Mouse (Mus musculus): ENCODE measurements around the gene Gm10354. TPM values are rescaled to one million over a fixed set of nuclear protein-coding genes. Genes with fewer than 3 reads are reported as not detected.
"Not testable (repeated sequence)": the region's sequence is repeated elsewhere in the genome, so short reads cannot be mapped to it uniquely, and the experiment has no call there.

Gene Gm10354
- polyA plus RNA-seq, 1 experiment from 2014 or later: not detected

DNA sequence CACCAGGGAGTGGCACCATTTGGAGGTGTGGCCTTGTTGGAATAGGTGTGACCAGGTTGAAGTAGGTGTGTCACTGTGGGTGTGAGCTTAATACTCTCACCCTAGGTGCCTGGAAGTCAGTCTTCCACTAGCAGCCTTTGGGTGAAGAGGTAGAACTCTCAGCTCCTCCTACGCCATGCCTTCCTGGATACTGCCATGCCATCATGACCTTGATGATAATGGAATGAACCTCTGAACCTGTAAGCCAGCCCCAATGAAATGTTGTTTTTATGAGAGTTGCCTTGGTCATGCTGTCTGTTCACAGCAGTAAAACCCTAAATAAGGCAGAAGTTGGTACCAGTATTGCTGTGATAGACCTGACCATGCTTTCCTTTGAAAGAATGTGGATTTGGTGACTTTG, 37.7 kb downstream of the Gm10354 start:
- not testable (repeated sequence) for H3K4me2 ChIP-seq (ENCODE audit: low read depth); H3K36me3 ChIP-seq (ENCODE audit: control insufficient read depth, insufficient read depth, low read length); H3K27me3 ChIP-seq (ENCODE audit: control insufficient read depth, insufficient read depth, low read length); ATAC-seq (ENCODE audit: insufficient read depth, low FRiP score, low TSS enrichment); H3K4me3 ChIP-seq (ENCODE audit: low read depth, low read length); H3K9me3 ChIP-seq (ENCODE audit: control insufficient read depth, low read length); H3K9ac ChIP-seq (ENCODE audit: low read length); H3K4me1 ChIP-seq (ENCODE audit: control insufficient read depth, insufficient read depth, low read length); DNase-seq (ENCODE audit: low spot score); H3K27ac ChIP-seq (ENCODE audit: low read depth, low read length)
- 90% methylated on average over 1 of the region's 1 CpGs for WGBS

DNA sequence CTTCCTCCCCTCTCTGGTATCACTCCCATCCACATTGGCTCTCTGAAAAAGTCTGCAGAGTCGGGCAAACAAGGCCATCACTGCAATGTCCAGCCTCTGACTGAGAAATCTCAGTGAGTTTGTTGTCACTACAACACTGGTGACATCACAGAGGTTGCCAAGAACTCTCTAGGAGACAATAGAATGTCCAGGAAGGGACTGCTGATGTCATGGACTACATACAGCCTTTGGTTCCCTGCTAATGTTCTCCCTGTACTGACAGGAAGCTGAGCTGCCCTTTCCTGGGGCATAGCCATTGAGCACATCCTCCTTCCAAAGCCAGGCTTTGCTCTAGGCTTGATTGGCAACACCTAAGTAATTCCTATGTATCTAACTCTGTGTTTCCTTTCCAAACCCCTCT, 40.4 kb downstream of the Gm10354 start, which contains the start of gene Speer4e:
Gene Speer4e (minus strand): TSS at position 101 of the 400 bp plus-strand sequence.
- not testable (repeated sequence) for H3K4me3 ChIP-seq (ENCODE audit: low read depth, low read length); H3K27ac ChIP-seq (ENCODE audit: low read depth, low read length); H3K36me3 ChIP-seq (ENCODE audit: control insufficient read depth, insufficient read depth, low read length); H3K4me2 ChIP-seq (ENCODE audit: low read depth); DNase-seq (ENCODE audit: low spot score); H3K9ac ChIP-seq (ENCODE audit: low read length); H3K4me1 ChIP-seq (ENCODE audit: control insufficient read depth, insufficient read depth, low read length); ATAC-seq (ENCODE audit: insufficient read depth, low FRiP score, low TSS enrichment); H3K9me3 ChIP-seq (ENCODE audit: control insufficient read depth, low read length); H3K27me3 ChIP-seq (ENCODE audit: control insufficient read depth, insufficient read depth, low read length)
- 38% methylated on average over 1 of the region's 1 CpGs for WGBS

DNA sequence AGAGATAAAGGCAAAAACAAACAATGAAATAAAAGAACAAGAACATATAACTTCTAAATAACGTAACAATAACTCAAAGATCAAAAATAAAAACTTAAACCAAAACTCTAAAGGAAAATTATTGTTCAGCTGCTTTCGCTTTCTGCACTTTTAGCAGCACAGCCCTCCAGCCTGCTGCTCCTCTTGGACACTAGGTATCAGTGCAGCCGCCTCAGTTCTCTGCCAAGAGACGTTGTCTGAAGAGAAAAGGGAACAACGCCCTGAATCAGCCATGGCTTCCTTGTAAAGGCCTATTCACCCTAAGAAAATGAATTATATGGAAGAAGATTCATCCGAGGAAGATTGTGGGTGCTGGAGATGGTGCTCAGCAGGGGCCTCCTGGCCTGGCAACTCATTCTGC, 45.0 kb downstream of the Gm10354 start:
- not testable (repeated sequence) for H3K27ac ChIP-seq (ENCODE audit: low read depth, low read length); H3K9ac ChIP-seq (ENCODE audit: low read length); H3K36me3 ChIP-seq (ENCODE audit: control insufficient read depth, insufficient read depth, low read length); DNase-seq (ENCODE audit: low spot score); H3K4me1 ChIP-seq (ENCODE audit: control insufficient read depth, insufficient read depth, low read length); H3K4me2 ChIP-seq (ENCODE audit: low read depth); H3K27me3 ChIP-seq (ENCODE audit: control insufficient read depth, insufficient read depth, low read length); H3K4me3 ChIP-seq (ENCODE audit: low read depth, low read length); ATAC-seq (ENCODE audit: insufficient read depth, low FRiP score, low TSS enrichment); H3K9me3 ChIP-seq (ENCODE audit: control insufficient read depth, low read length)
- 80% methylated on average over 5 of the region's 6 CpGs for WGBS

DNA sequence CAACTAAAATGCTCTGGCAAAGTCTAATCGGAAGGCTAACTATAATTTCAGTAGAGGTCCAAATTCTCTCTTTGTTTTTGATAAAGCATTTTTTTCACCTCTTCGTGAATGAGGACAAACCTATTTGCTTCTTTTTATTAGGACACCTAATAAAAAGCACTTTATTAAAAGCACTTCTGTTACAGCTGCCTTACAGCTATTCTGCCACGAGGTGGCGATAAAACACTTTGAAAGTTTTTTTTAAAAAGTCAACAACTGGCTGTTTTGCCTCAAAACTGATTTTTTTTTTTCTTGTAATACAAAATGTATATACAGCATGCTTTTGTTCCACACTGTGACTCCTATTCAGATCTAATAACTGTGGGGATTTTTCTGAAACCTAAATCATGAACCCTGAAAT, 51.7 kb downstream of the Gm10354 start:
- H3K9ac ChIP-seq (ENCODE audit: low read length); ATAC-seq (ENCODE audit: insufficient read depth, low FRiP score, low TSS enrichment); H3K9me3 ChIP-seq (ENCODE audit: control insufficient read depth, low read length): not testable (repeated sequence)

More for the DNA sequence above, 51.7 kb downstream of the Gm10354 start:
- not testable (repeated sequence) for H3K27ac ChIP-seq (ENCODE audit: low read depth, low read length); H3K4me3 ChIP-seq (ENCODE audit: low read depth, low read length); DNase-seq (ENCODE audit: low spot score); H3K4me2 ChIP-seq (ENCODE audit: low read depth); H3K36me3 ChIP-seq (ENCODE audit: control insufficient read depth, insufficient read depth, low read length); H3K27me3 ChIP-seq (ENCODE audit: control insufficient read depth, insufficient read depth, low read length); H3K4me1 ChIP-seq (ENCODE audit: control insufficient read depth, insufficient read depth, low read length)
- WGBS: 28% methylated on average over 4 of the region's 4 CpGs

Other genes with a start within 250 kb of the Gm10354 start
- gene Gm9758, start 64.0 kb downstream of the Gm10354 start, polyA plus RNA-seq (2014; fragmentation: Nextera tagmentation; extraction: Ambion mirVana): not detected in 2 replicates
- not detected in 2 replicates for gene Speer4e, start 40.5 kb downstream of the Gm10354 start, polyA plus RNA-seq (2014; fragmentation: Nextera tagmentation; extraction: Ambion mirVana)
- gene Gm17019, start 54.1 kb upstream of the Gm10354 start, polyA plus RNA-seq (2014; fragmentation: Nextera tagmentation; extraction: Ambion mirVana): not detected in 2 replicates